Mouse (Mus musculus) embryonic stem cell, embryonic (primary cell): Measurements from ENCODE around the gene Rab11a.

ENCODE experiments used
- CTCF ChIA-PET, 4 experiments: fragments of 300-600 bp in 2 of 4; fragments of 350-600 bp in 2 of 4; sonication (Branson Sonifier 250); formaldehyde crosslinking; loops; one replicate each; lab custom pipeline; 2022; ENCODE audit warnings: inconsistent platforms in 2 of 4; lab: Charles Lee
- POLR2A ChIA-PET, 4 experiments: fragments of 300-600 bp in 2 of 4; fragments of 350-600 bp in 2 of 4; sonication (Branson Sonifier 250); formaldehyde crosslinking; loops; one replicate each; lab custom pipeline; 2022; ENCODE audit warnings: antibody characterized with exemption in 4 of 4, inconsistent platforms in 1 of 4; lab: Charles Lee

The Rab11a gene

DNA sequence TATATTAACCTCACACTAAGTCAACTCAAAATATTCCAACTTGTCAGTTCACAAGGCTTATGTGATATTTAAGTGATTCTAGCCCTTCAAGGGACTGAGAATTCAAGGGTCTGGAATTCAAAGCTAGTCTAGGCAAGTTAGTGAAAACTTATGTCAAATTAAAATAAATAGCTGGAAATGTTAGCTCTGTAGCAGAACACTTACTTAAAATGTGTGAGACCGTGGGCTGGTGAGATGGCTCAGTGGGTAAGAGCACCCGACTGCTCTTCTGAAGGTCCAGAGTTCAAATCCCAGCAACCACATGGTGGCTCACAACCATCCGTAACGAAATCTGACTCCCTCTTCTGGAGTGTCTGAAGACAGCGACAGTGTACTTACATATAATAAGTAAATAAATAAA lies 27.3 kb downstream of the Rab11a start:
- ChIA-PET POLR2A (interaction anchor here in 2 of 4 experiments (0.8 to 2.1 kb wide), 3 partner anchors 14 to 207 kb away, joined by 3 to 5 read pairs (median 4); no protein-coding TSS in a partner anchor), CTCF (interaction anchor here in 1 of 4 experiments (0.6 kb wide), 1 partner anchor 9 kb away, joined by 7 read pairs; no protein-coding TSS in a partner anchor)

GRCm38 (mm10) chr9:64704073-64704840 lies 33.3 kb downstream of the Rab11a start:
- CTCF ChIA-PET: interaction anchor here in 2 of 4 experiments (0.5 to 1.1 kb wide), 3 partner anchors 65 to 679 kb away, joined by 3 to 6 read pairs (median 5); no protein-coding TSS in a partner anchor
- POLR2A ChIA-PET: interaction anchor here in 2 of 4 experiments (0.6 to 3.1 kb wide), 18 partner anchors 9 to 492 kb away, joined by 3 to 17 read pairs (median 3); partner anchors contain the start of genes Megf11 (in 1 of the 2), Rab11a (in 1 of the 2), Slc24a1 (in 1 of the 2) and Tipin (in 1 of the 2)

DNA sequence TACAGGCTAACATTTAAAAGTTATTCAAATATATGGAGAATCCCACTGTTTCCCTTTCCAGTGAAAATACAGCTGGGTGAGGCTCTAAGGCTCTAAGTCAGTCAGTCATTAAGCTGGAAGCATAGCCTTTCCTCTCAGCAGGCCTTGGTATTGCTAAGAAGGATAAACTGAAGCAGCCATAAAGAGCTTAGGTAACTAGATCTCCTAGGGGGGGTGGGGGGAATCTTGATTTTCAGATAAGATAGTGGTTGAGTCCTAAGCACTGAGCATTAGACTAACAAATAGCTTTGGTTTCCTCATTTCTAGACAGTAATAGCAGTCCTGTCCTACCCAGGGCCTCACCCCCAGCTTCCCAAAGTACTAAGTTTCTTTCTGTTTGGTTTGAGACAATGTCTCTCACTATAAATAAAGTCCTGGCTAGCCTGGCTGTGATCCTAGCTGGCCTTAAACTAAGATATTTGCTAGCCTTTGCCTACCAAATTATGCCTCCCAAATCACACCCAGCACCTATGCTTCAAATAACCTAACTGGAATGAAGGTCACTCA lies 34.1 kb downstream of the Rab11a start:
- ChIA-PET CTCF (interaction anchor here in 1 of 4 experiments (1.1 kb wide), 1 partner anchor 66 kb away, joined by 5 read pairs; no protein-coding TSS in a partner anchor), POLR2A (interaction anchor here in 2 of 4 experiments (0.6 to 3.1 kb wide), 16 partner anchors 8 to 493 kb away, joined by 3 to 17 read pairs (median 3); partner anchors contain the start of genes Megf11 (in 1 of the 2), Rab11a (in 1 of the 2), Slc24a1 (in 1 of the 2) and Tipin (in 1 of the 2))

GRCm38 (mm10) chr9:64702937-64703336 lies 34.6 kb downstream of the Rab11a start:
- ChIA-PET POLR2A (interaction anchor here in 2 of 4 experiments (0.6 to 3.1 kb wide), 10 partner anchors 7 to 493 kb away, joined by 3 to 17 read pairs (median 4); partner anchors contain the start of genes Rab11a (in 1 of the 2) and Tipin (in 1 of the 2)), CTCF (no interaction called here)

DNA sequence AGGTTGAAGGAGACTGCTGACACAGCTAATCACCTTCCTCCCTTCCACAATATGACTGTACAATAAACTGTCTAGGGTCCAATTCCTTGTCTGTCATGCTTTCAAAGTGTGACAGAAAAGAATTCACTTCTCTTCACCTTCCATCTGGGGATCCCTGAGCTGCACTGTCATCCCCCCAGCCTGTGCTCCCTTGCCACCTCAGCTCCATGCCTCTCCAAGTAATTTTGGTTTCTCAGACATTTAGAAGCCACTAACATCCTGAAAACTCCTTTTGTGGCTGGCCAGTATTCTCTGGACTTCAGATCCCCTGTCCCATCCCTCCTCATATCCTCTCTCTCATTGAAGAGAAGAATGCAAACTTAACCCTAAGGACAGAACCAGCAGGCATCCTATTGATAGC lies 35.2 kb downstream of the Rab11a start:
- ChIA-PET POLR2A (interaction anchor here in 2 of 4 experiments (1.0 to 3.1 kb wide), 9 partner anchors 7 to 35 kb away, joined by 3 to 17 read pairs (median 4); partner anchors contain the start of gene Rab11a (in 1 of the 2)), CTCF (no interaction called here)

- ChIA-PET CTCF (no interaction called here), POLR2A (interaction anchor here in 2 of 4 experiments (1.0 to 1.6 kb wide), 5 partner anchors 12 to 316 kb away, joined by 3 to 6 read pairs (median 3); partner anchors contain the start of genes Megf11 (in 1 of the 2) and Rab11a (in 1 of the 2))
These were observed 35.9 kb downstream of the Rab11a start for GRCm38 (mm10) chr9:64701651-64702050.

DNA sequence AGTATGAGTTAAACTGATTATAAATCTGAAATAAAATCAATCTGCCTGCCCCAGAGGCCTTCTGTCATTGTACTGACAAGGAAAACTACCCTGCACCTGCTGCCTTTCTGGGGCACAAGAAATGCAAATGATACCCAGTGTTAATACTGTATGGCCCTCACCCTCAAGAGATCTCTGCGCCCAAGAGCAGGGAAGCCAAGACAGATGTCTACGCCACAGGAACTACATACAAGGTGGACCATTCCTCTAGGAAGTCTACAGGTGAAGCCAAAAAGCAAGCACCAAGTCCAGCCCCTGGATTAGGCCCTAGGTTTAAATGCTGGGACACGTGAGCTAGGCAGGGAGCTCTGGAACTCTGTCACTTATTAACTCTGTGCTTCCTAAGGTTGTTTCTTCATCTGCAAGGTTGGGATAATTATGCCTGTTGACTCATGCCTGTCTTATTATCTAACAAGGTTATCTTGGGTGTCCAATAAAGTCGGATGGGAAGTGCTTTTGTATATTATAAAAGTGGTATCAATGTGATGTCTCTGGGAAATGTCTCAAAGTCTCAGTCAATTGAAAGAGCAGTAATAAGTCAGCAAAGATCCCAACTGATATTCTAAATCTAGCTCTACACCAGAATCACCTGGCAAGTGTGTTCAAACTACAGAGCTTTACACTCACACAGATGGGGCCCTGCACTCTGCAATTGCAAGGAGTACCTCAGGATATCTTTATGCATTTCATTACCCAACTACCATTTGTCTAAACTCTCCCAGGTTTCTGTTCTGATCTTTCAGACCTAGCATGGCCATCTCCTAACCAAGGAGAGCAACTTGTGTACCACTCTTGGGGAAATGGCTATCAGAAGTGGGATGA lies 36.9 kb downstream of the Rab11a start:
- POLR2A ChIA-PET: interaction anchor here in 1 of 4 experiments (0.8 to 1.6 kb wide), 3 partner anchors 12 to 315 kb away, joined by 3 to 6 read pairs (median 3); partner anchors contain the start of gene Megf11
- CTCF ChIA-PET: no interaction called here

GRCm38 (mm10) chr9:64698586-64698985 lies 39.0 kb downstream of the Rab11a start:
- ChIA-PET CTCF (no interaction called here), POLR2A (interaction anchor here in 1 of 4 experiments (1.1 to 1.3 kb wide), 2 partner anchors 35 to 676 kb away, joined by 3 read pairs; partner anchors contain the start of gene Smad6)

DNA sequence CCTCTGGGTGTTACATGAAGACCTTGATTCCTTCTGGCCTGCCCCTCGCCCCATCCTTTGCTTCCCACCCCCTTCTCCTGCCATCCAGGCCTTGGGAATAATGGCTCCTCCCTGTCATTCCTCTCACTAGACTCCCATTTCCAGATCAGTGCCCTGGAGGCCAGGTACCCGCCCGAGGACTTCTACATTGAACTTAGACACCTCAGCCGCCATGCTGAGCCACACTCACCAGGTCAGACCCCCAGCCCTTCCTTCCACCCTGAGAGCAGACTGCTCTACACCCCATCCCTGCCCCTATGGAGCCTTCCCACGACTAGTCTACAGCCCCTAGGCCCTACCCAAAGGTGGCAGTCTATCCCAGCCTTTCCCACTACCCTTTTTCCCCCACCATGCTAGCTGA lies 39.9 kb downstream of the Rab11a start:
- ChIA-PET CTCF (interaction anchor here in 1 of 4 experiments (0.5 to 0.6 kb wide), 2 partner anchors 72 to 789 kb away, joined by 4 to 5 read pairs; no protein-coding TSS in a partner anchor), POLR2A (interaction anchor here in 2 of 4 experiments (0.9 to 1.1 kb wide), 2 partner anchors 102 to 675 kb away, joined by 3 read pairs; partner anchors contain the start of gene Smad6 (in 1 of the 2))

DNA sequence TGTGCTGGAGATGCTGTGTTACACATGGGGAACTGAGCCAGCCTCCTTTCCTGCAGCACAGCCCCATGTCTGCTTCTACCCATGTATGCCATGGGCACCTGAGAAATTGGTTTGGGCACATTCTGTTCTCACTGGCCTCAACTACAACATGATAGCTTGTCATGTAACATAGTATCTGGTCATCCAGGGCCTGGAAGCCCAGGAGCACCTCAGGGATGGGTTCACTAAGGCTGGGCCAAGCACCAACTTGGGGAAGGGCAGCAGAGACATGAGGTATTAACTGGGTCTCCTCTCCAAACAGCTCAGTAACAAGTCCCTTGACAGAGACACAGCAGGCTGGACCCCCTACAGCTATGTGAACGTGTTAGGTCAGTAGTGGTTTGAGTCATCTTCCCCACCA lies 40.6 kb downstream of the Rab11a start:
- POLR2A ChIA-PET: interaction anchor here in 1 of 4 experiments (0.9 to 3.1 kb wide), 4 partner anchors 7 to 102 kb away, joined by 3 to 17 read pairs (median 4); no protein-coding TSS in a partner anchor
- CTCF ChIA-PET: interaction anchor here in 2 of 4 experiments (0.5 to 1.5 kb wide), 3 partner anchors 9 to 788 kb away, joined by 4 to 5 read pairs (median 5); no protein-coding TSS in a partner anchor

DNA sequence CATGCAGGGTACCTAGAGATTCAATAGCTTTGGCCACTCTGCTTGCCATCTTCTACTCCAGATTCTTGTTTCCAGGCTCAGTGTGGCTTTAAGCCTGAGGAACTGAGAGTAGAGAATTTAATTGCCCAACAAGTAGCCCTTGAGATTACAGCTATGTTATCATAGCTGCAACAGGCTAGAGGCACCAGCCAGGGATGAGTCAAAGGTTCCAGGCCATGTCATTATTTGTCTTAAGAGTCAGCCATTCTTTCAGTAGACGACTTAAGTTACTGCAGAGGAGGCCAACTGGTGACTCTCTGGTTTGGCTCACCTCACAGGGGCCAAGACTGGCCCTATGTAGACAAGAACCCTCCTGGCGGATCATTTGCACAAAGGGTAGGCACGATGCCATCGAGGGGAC lies 41.2 kb downstream of the Rab11a start:
- POLR2A ChIA-PET: interaction anchor here in 1 of 4 experiments (1.3 to 3.1 kb wide), 3 partner anchors 8 to 14 kb away, joined by 3 to 17 read pairs (median 4); no protein-coding TSS in a partner anchor
- CTCF ChIA-PET: interaction anchor here in 1 of 4 experiments (1.5 kb wide), 1 partner anchor 9 kb away, joined by 5 read pairs; no protein-coding TSS in a partner anchor

GRCm38 (mm10) chr9:64695266-64695665 lies 42.3 kb downstream of the Rab11a start:
- ChIA-PET CTCF (interaction anchor here in 2 of 4 experiments (0.5 to 1.6 kb wide), 2 partner anchors 74 to 208 kb away, joined by 3 read pairs; no protein-coding TSS in a partner anchor), POLR2A (interaction anchor here in 2 of 4 experiments (0.6 to 3.1 kb wide), 5 partner anchors 9 to 396 kb away, joined by 3 to 17 read pairs (median 4); partner anchors contain the start of gene Rab11a (in 1 of the 2))

GRCm38 (mm10) chr9:64693094-64693493 lies 44.5 kb downstream of the Rab11a start:
- ChIA-PET CTCF (interaction anchor here in 1 of 4 experiments (0.5 to 1.0 kb wide), 2 partner anchors 26 to 345 kb away, joined by 3 read pairs; no protein-coding TSS in a partner anchor), POLR2A (interaction anchor here in 3 of 4 experiments (0.6 to 2.2 kb wide), 6 partner anchors 10 to 412 kb away, joined by 3 to 10 read pairs (median 3); partner anchors contain the start of gene Tipin (in 1 of the 3))

DNA sequence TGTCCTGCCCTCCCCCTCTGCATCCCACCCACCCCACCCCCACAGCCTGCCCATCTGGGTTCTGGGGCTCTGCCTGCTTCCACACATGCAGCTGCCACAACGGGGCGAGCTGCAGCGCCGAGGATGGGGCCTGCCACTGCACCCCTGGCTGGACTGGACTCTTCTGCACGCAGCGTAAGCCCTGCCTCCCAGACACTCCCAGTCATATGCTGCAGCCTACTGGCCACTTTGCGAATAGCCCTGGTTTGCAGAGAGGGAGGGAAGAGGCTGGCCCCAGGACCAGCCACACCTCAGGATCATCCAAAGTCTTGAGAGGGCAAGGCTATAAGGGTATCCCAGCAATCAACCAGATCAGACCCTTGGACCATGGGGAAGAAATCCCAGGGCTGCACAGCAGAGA lies 46.4 kb downstream of the Rab11a start:
- ChIA-PET POLR2A (interaction anchor here in 3 of 4 experiments (0.5 to 0.9 kb wide), 5 partner anchors 26 to 378 kb away, joined by 3 to 5 read pairs (median 4); no protein-coding TSS in a partner anchor), CTCF (interaction anchor here in 2 of 4 experiments (0.6 kb wide), 2 partner anchors 344 kb away, joined by 5 to 10 read pairs; no protein-coding TSS in a partner anchor)

DNA sequence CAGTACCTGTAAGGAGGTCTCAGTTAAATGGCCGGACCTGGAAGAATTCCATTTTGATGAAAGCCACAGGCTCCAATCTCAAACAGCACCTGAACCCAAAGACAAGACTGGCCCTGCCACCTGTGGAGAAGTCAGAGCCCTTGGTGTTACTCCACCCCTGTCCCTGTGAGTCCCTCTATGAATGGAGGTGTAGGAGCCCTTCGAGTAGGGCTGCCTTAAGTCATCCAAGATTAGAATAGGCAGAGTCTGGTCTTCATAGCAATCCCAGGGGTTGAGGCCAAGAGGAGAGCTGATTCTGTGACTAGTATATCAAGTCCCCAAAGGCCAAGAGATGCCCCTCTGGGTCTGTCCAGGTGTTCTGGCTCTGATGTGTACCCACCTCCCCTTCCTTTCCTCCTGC lies 46.8 kb downstream of the Rab11a start:
- ChIA-PET CTCF (interaction anchor here in 2 of 4 experiments (0.5 to 0.6 kb wide), 2 partner anchors 343 kb away, joined by 4 to 5 read pairs; no protein-coding TSS in a partner anchor), POLR2A (interaction anchor here in 3 of 4 experiments (0.5 to 1.1 kb wide), 5 partner anchors 11 to 233 kb away, joined by 3 to 5 read pairs (median 4); no protein-coding TSS in a partner anchor)

DNA sequence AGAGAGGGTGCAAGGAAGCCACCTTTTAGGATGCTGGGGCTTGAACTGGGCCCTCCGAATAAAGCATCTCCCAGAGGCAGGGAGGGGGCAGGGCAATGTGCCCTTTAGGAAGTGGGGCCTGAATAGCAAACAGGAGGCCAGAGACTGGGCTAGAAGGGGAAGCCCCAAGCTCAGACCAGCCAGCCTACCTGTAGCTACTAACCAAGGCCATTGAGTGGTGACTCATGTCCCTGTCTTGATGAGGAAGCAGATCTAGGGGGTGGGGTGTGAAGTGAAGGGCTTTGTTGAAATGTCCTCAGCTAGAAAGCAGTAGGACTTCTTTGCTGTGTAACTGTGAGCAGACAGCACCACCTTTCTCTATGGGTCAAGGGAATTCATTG lies 49.6 kb downstream of the Rab11a start:
- CTCF ChIA-PET: interaction anchor here in 3 of 4 experiments (0.5 to 1.6 kb wide), 3 partner anchors 9 to 340 kb away, joined by 4 to 24 read pairs (median 5); no protein-coding TSS in a partner anchor
- POLR2A ChIA-PET: interaction anchor here in 2 of 4 experiments (0.6 to 1.1 kb wide), 2 partner anchors 19 to 46 kb away, joined by 3 read pairs; no protein-coding TSS in a partner anchor
